Mouse (Mus musculus) erythroblast, embryonic 14.5 days (primary cell): ENCODE measurements at regions not wholly inside any gene's neighbourhood (a gene's known extent, or its start where the extent isn't known, plus 50 kb on each side); places are given as distances from the start of the nearest gene placed in this dataset.

ENCODE experiments used
- GATA1 ChIP-seq: IDR thresholded peaks from 2 replicates; pipeline ENCODE4 v1.6.1; 2012; ENCODE audit warnings: low read length, inconsistent platforms, mixed read lengths
- TAL1 ChIP-seq: IDR thresholded peaks from 3 replicates; pipeline ENCODE4 v1.6.1; 2012; ENCODE audit warnings: low read length, inconsistent platforms, mixed read lengths

DNA sequence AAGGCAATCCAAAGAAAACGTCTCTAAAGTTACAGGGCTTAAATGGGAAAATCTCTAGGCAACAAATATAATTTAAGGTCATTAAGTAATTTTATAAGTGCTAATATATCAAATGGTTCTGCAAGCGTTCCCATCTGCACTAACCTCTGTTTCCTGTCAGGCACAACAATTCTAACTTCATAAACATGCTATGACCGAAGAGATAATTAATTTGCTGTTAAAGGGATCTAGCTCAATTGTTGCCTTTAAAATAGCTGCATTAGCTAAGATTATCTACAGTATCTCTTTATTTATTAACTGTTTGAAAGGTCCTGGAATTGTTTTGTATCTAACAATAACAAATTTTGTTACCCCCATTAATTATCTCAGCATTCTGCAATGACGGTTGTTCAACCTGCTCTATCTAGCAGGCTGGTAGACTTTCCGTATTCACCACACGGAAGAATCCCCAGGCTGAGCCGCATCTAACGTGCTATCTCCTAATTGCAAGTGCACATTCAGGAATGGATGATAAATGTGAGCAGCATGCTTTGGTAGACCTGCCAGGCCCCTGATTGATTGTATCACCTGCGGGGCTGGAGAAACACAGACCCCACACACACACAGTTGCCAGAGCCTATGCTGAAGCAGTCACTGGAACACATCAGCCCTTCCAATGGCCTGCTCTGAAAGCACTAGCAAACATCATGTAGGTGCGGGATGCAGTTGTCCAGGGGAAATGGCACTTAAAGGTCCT, 274.4 kb downstream of the Nuak1 start:
- no peak for TF ChIP-seq GATA1
- TF ChIP-seq TAL1, result no peak
